8 mouse cellular contexts compared by ENCODE assay signal in genomic region chr16:44141483-44141882, GRCm38 (mm10). TPM values are rescaled to one million over a fixed set of nuclear protein-coding genes. Genes with fewer than 3 reads are reported as not detected.
A peak's percentile ranks its signal among the peaks of the same experiment; 100 is the strongest.
DNase-seq lines count a peak whose midpoint lies in the region; ATAC-seq and TF ChIP-seq lines count a peak whose summit lies in the region.

No protein-coding gene starts in this region.

- TF ChIP-seq POLR2A in embryonic fibroblast, embryonic 13.5 days (IDR thresholded peaks at IDR 0.05; ENCODE audit: low read depth, low read length), result no peak

- 0 out of 2 replicates have a peak, but pooled peaks have one; percentile 10 for ATAC-seq in frontal cortex, adult (ENCODE audit: low TSS enrichment)
- ATAC-seq in kidney, embryonic 15.5 days (replicated peaks; ENCODE audit: low FRiP score), result no peak
- no peak for ATAC-seq in neural tube, embryonic 12.5 days (ENCODE audit: low FRiP score, low read depth)

- no peaks in the 10 kb centered on the region for H3K27me3 ChIP-seq in kidney, embryonic 15.5 days
- no peaks in the 10 kb centered on the region for H3K27me3 ChIP-seq in neural tube, embryonic 12.5 days (replicated peaks)

- peak overlapping the region; percentile 14; the same call in 1 of the 2 replicates for H3K9ac ChIP-seq in kidney, embryonic 15.5 days
- no peak overlapping the region for H3K9ac ChIP-seq in neural tube, embryonic 12.5 days

- intact Hi-C loops in left cerebral cortex, postnatal 36 days (cut with DNase I), result no loop called here

- peak overlapping the region; percentile 32 for H3K4me3 ChIP-seq in embryonic fibroblast, embryonic 13.5 days (ENCODE audit: insufficient read depth, low read length)
- H3K4me3 ChIP-seq in kidney, embryonic 15.5 days (replicated peaks), result peak overlapping the region; percentile 98
- H3K4me3 ChIP-seq in neural tube, embryonic 12.5 days, result no peak overlapping the region

- H3K9me3 ChIP-seq in kidney, embryonic 15.5 days (replicated peaks), result no peaks in the 10 kb centered on the region
- H3K9me3 ChIP-seq in neural tube, embryonic 12.5 days, result no peaks in the 10 kb centered on the region

- no peak for TF ChIP-seq CTCF in embryonic fibroblast, embryonic 13.5 days (IDR thresholded peaks at IDR 0.05; ENCODE audit: borderline replicate concordance, insufficient read depth, low read length)

- peak overlapping the region; percentile 85 for H3K4me2 ChIP-seq in kidney, embryonic 15.5 days
- H3K4me2 ChIP-seq in neural tube, embryonic 12.5 days (replicated peaks), result peak overlapping the region; percentile 75

- WGBS in kidney, embryonic 15.5 days, result 45% methylated on average over 6 of the region's 6 CpGs
- 61% methylated on average over 6 of the region's 6 CpGs for WGBS in neural tube, embryonic 12.5 days

- peaks cover 3% of the 10 kb centered on the region; the same call in 1 of the 2 replicates for H3K4me1 ChIP-seq in embryonic fibroblast, embryonic 13.5 days (ENCODE audit: control insufficient read depth, insufficient read depth, low read length)
- H3K4me1 ChIP-seq in kidney, embryonic 15.5 days, result peaks cover 16% of the 10 kb centered on the region
- peaks cover 12% of the 10 kb centered on the region; the same call in 1 of the 2 replicates for H3K4me1 ChIP-seq in neural tube, embryonic 12.5 days

- no peak for DNase-seq in frontal cortex, postnatal 25 days (ENCODE audit: low spot score in 2 of 2)
- peak; percentile 51 for DNase-seq in A20 (ENCODE audit: low read depth, low spot score)
- DNase-seq in left cerebral cortex, postnatal 36 days (ENCODE audit: low spot score in 2 of 2), result no peak
- DNase-seq in Muller cell, postnatal 12 days (ENCODE audit: inconsistent ontology term), result no peak

- no peaks in the 10 kb centered on the region for H3K36me3 ChIP-seq in kidney, embryonic 15.5 days
- H3K36me3 ChIP-seq in neural tube, embryonic 12.5 days, result no peaks in the 10 kb centered on the region

- no peak overlapping the region for H3K27ac ChIP-seq in embryonic fibroblast, embryonic 13.5 days (ENCODE audit: insufficient read depth, low read length)
- no peak overlapping the region for H3K27ac ChIP-seq in kidney, embryonic 15.5 days
- no peak overlapping the region for H3K27ac ChIP-seq in neural tube, embryonic 12.5 days

RNA-seq across cellular contexts. Expression of gene Naa50, which starts 1.9 kb away (rescaled TPM):
- 88.7 and 110 TPM in 2 replicates for polyA plus RNA-seq in embryonic fibroblast, embryonic 13.5 days (2011; ENCODE audit: insufficient read length, low read depth, missing spikeins)
- 114 and 130 TPM in 2 replicates for polyA plus RNA-seq in kidney, embryonic 15.5 days (2015; fragmentation: Nextera tagmentation; extraction: Ambion mirVana)
- polyA plus RNA-seq in neural tube, embryonic 12.5 days (2016; fragmentation: Nextera tagmentation; extraction: Ambion mirVana), result 83.2 and 86.0 TPM in 2 replicates
- 10 to 100 TPM; 53.6 to 62.7 TPM for total RNA-seq in left cerebral cortex, postnatal 36 days (2021)

RNA-seq across cellular contexts. Expression of gene Atp6v1a, which starts 2.0 kb away (rescaled TPM):
- 82.2 and 95.8 TPM in 2 replicates for polyA plus RNA-seq in embryonic fibroblast, embryonic 13.5 days (2011; ENCODE audit: insufficient read length, low read depth, missing spikeins)
- 77.5 and 82.3 TPM in 2 replicates for polyA plus RNA-seq in kidney, embryonic 15.5 days (2015; fragmentation: Nextera tagmentation; extraction: Ambion mirVana)
- 59.2 and 72.1 TPM in 2 replicates for polyA plus RNA-seq in neural tube, embryonic 12.5 days (2016; fragmentation: Nextera tagmentation; extraction: Ambion mirVana)
- total RNA-seq in left cerebral cortex, postnatal 36 days (2021), result 100 to 1,000 TPM; 437 to 470 TPM

RNA-seq across cellular contexts. Expression of gene Usf3, which starts 31.6 kb away (rescaled TPM):
- 15.4 and 15.8 TPM in 2 replicates for polyA plus RNA-seq in embryonic fibroblast, embryonic 13.5 days (2011; ENCODE audit: insufficient read length, low read depth, missing spikeins)
- 3.0 and 3.3 TPM in 2 replicates for polyA plus RNA-seq in kidney, embryonic 15.5 days (2015; fragmentation: Nextera tagmentation; extraction: Ambion mirVana)
- 3.3 and 3.7 TPM in 2 replicates for polyA plus RNA-seq in neural tube, embryonic 12.5 days (2016; fragmentation: Nextera tagmentation; extraction: Ambion mirVana)
- 10 to 100 TPM; 33.6 to 40.4 TPM for total RNA-seq in left cerebral cortex, postnatal 36 days (2021)
